8 mouse cellular contexts compared by ENCODE assay signal in genomic region chr10:39731736-39732265, GRCm38 (mm10). TPM values are rescaled to one million over a fixed set of nuclear protein-coding genes. Genes with fewer than 3 reads are reported as not detected.
DNase-seq lines count a peak whose midpoint lies in the region; ATAC-seq and TF ChIP-seq lines count a peak whose summit lies in the region.

Gene Rev3l, plus strand, starts transcription at chr10:39732118.

- H3K9me3 ChIP-seq in kidney, embryonic 14.5 days (ENCODE audit: control insufficient read depth, low read length), result peaks cover 3% of the 10 kb centered on the region
- 0 out of 2 replicates have a peak, but pooled peaks cover 3% of the 10 kb centered on the region for H3K9me3 ChIP-seq in limb, embryonic 14.5 days (ENCODE audit: control insufficient read depth, low read length)
- no peaks in the 10 kb centered on the region for H3K9me3 ChIP-seq in midbrain, embryonic 16.5 days (replicated peaks; ENCODE audit: control insufficient read depth, low read length, poor library complexity, severe bottlenecking)

- H3K4me1 ChIP-seq in bone marrow, adult 2 months (ENCODE audit: control insufficient read depth, insufficient read depth, low read length), result no peaks in the 10 kb centered on the region; the same call in 1 of the 2 replicates
- no peaks in the 10 kb centered on the region for H3K4me1 ChIP-seq in embryonic fibroblast, embryonic 13.5 days (ENCODE audit: control insufficient read depth, insufficient read depth, low read length)
- peaks cover 18% of the 10 kb centered on the region; the same call in 1 of the 2 replicates for H3K4me1 ChIP-seq in kidney, embryonic 14.5 days (ENCODE audit: control insufficient read depth, insufficient read depth, low read length)
- H3K4me1 ChIP-seq in limb, embryonic 14.5 days (ENCODE audit: control insufficient read depth, insufficient read depth, low read length), result peaks cover 11% of the 10 kb centered on the region
- H3K4me1 ChIP-seq in midbrain, embryonic 16.5 days (ENCODE audit: control insufficient read depth, insufficient read depth, low read length), result peaks cover 18% of the 10 kb centered on the region
- H3K4me1 ChIP-seq in spleen, adult 2 months (ENCODE audit: control insufficient read depth, insufficient read depth, insufficient read length), result peaks cover 2% of the 10 kb centered on the region; the same call in 1 of the 2 replicates

- peak within 1 kb of the TSS; percentile 69 for H3K4me2 ChIP-seq in kidney, embryonic 14.5 days (replicated peaks; ENCODE audit: low read depth, low read length)
- peak within 1 kb of the TSS; percentile 57 for H3K4me2 ChIP-seq in limb, embryonic 14.5 days (replicated peaks; ENCODE audit: low read depth, low read length, severe bottlenecking)
- peak within 1 kb of the TSS; percentile 57 for H3K4me2 ChIP-seq in midbrain, embryonic 16.5 days (ENCODE audit: low read length)

- WGBS in bone marrow, adult 2 months, result 0% methylated on average over 48 of the region's 64 CpGs
- 0% methylated on average over 34 of the region's 64 CpGs for WGBS in kidney, embryonic 14.5 days
- WGBS in limb, embryonic 14.5 days, result under 1% methylated on average over 32 of the region's 64 CpGs
- under 1% methylated on average over 45 of the region's 64 CpGs for WGBS in midbrain, embryonic 16.5 days
- 1% methylated on average over 51 of the region's 64 CpGs for WGBS in spleen, adult 2 months

- H3K27ac ChIP-seq in bone marrow, adult 2 months (ENCODE audit: control insufficient read depth, insufficient read depth, low read depth, low read length, poor library complexity), result peak within 1 kb of the TSS; percentile 99
- peak within 1 kb of the TSS; percentile 100 for H3K27ac ChIP-seq in embryonic fibroblast, embryonic 13.5 days (ENCODE audit: insufficient read depth, low read length)
- H3K27ac ChIP-seq in kidney, embryonic 14.5 days (ENCODE audit: low read depth, low read length), result peak within 1 kb of the TSS; percentile 99
- peak within 1 kb of the TSS; percentile 99 for H3K27ac ChIP-seq in limb, embryonic 14.5 days (replicated peaks; ENCODE audit: low read depth, low read length)
- peak within 1 kb of the TSS; percentile 100 for H3K27ac ChIP-seq in midbrain, embryonic 16.5 days (ENCODE audit: low read length)
- H3K27ac ChIP-seq in spleen, adult 2 months (ENCODE audit: insufficient read depth, low read length), result peak within 1 kb of the TSS; percentile 100

- DNase-seq in B cell, adult 2 months, result peak; percentile 91 to 92
- peak; percentile 87 to 88 for DNase-seq in heart, adult 9 months (ENCODE audit: low spot score in 2 of 2)
- DNase-seq in limb, embryonic 14.5 days (ENCODE audit: low spot score), result peak; percentile 94
- peak; percentile 83 to 88 for DNase-seq in spleen, adult 2 months (ENCODE audit: low read depth in 1 of 2, low spot score in 2 of 2)

- peak within 1 kb of the TSS; percentile 95 for H3K9ac ChIP-seq in kidney, embryonic 14.5 days (ENCODE audit: low read depth, low read length)
- peak within 1 kb of the TSS; percentile 85 for H3K9ac ChIP-seq in limb, embryonic 14.5 days (ENCODE audit: low read depth, low read length, severe bottlenecking)
- peak within 1 kb of the TSS; percentile 88 for H3K9ac ChIP-seq in midbrain, embryonic 16.5 days (ENCODE audit: low read depth, low read length)

- 0 out of 2 replicates have a peak, but pooled peaks have one; percentile 35 for TF ChIP-seq POLR2A in bone marrow, adult 2 months (IDR thresholded peaks at IDR 0.05; ENCODE audit: borderline replicate concordance, control insufficient read depth, low read depth, low read length)
- TF ChIP-seq POLR2A in embryonic fibroblast, embryonic 13.5 days (IDR thresholded peaks at IDR 0.05; ENCODE audit: low read depth, low read length), result peak; percentile 52; the same call in 1 of the 2 replicates
- TF ChIP-seq POLR2A in limb, embryonic 14.5 days (IDR thresholded peaks at IDR 0.05; ENCODE audit: borderline replicate concordance, extremely low read depth, insufficient read depth, insufficient read length), result peak; percentile 24; the same call in 1 of the 2 replicates
- peak; percentile 1; the same call in 1 of the 2 replicates for TF ChIP-seq POLR2A in spleen, adult 2 months (IDR thresholded peaks at IDR 0.05; ENCODE audit: low read depth, low read length)

- peak; percentile 86 for ATAC-seq in kidney, embryonic 14.5 days (ENCODE audit: low FRiP score, low TSS enrichment)
- ATAC-seq in limb, embryonic 14.5 days (ENCODE audit: low FRiP score, low read depth), result peak; percentile 85
- ATAC-seq in midbrain, embryonic 16.5 days, result peak; percentile 82

- H3K27me3 ChIP-seq in kidney, embryonic 14.5 days (ENCODE audit: control insufficient read depth, insufficient read depth, low read length), result no peaks in the 10 kb centered on the region
- no peaks in the 10 kb centered on the region for H3K27me3 ChIP-seq in limb, embryonic 14.5 days (ENCODE audit: control insufficient read depth, insufficient read depth, low read length)
- no peaks in the 10 kb centered on the region for H3K27me3 ChIP-seq in midbrain, embryonic 16.5 days (ENCODE audit: control insufficient read depth, insufficient read depth, low read depth, low read length)
- H3K27me3 ChIP-seq in spleen, adult 2 months (ENCODE audit: control insufficient read depth, insufficient read depth, low read length), result no peaks in the 10 kb centered on the region

- no peak for TF ChIP-seq CTCF in bone marrow, adult 2 months (IDR thresholded peaks at IDR 0.05; ENCODE audit: control insufficient read depth, insufficient read depth, low read length)
- no peak for TF ChIP-seq CTCF in embryonic fibroblast, embryonic 13.5 days (IDR thresholded peaks at IDR 0.05; ENCODE audit: borderline replicate concordance, insufficient read depth, low read length)
- no peak for TF ChIP-seq CTCF in spleen, adult 2 months (IDR thresholded peaks at IDR 0.05; ENCODE audit: extremely low read depth, insufficient read depth, insufficient read length, insufficient replicate concordance)

- H3K36me3 ChIP-seq in kidney, embryonic 14.5 days (ENCODE audit: control insufficient read depth, insufficient read depth, low read length), result no peaks in the 10 kb centered on the region
- no peaks in the 10 kb centered on the region; the same call in 1 of the 2 replicates for H3K36me3 ChIP-seq in limb, embryonic 14.5 days (ENCODE audit: control insufficient read depth, insufficient read depth, low read length)
- H3K36me3 ChIP-seq in midbrain, embryonic 16.5 days (ENCODE audit: control insufficient read depth, insufficient read depth, low read length), result no peaks in the 10 kb centered on the region
- H3K36me3 ChIP-seq in spleen, adult 2 months (ENCODE audit: control insufficient read depth, insufficient read depth, low read length), result no peaks in the 10 kb centered on the region

- peak within 1 kb of the TSS; percentile 96 for H3K4me3 ChIP-seq in bone marrow, adult 2 months (replicated peaks; ENCODE audit: control insufficient read depth, low read depth, low read length)
- H3K4me3 ChIP-seq in embryonic fibroblast, embryonic 13.5 days (ENCODE audit: insufficient read depth, low read length), result peak within 1 kb of the TSS; percentile 81
- H3K4me3 ChIP-seq in kidney, embryonic 14.5 days (ENCODE audit: low read length), result peak within 1 kb of the TSS; percentile 63
- H3K4me3 ChIP-seq in limb, embryonic 14.5 days (replicated peaks; ENCODE audit: low read length), result peak within 1 kb of the TSS; percentile 95
- H3K4me3 ChIP-seq in midbrain, embryonic 16.5 days (ENCODE audit: low read depth, low read length), result peak within 1 kb of the TSS; percentile 84
- peak within 1 kb of the TSS; percentile 100 for H3K4me3 ChIP-seq in spleen, adult 2 months (ENCODE audit: extremely low read depth, insufficient read depth, insufficient read length)

RNA-seq across cellular contexts. Expression of gene Rev3l, which starts in this region (rescaled TPM):
- polyA plus RNA-seq in bone marrow, adult 2 months (2011; ENCODE audit: insufficient read depth, insufficient read length, low replicate concordance, missing spikeins), result 5.6 and 6.0 TPM in 2 replicates
- 34.4 and 40.9 TPM in 2 replicates for polyA plus RNA-seq in embryonic fibroblast, embryonic 13.5 days (2011; ENCODE audit: insufficient read length, low read depth, missing spikeins)
- polyA plus RNA-seq in kidney, embryonic 14.5 days (2014; fragmentation: Nextera tagmentation; extraction: Ambion mirVana), result 25.0 and 30.2 TPM in 2 replicates
- polyA plus RNA-seq in limb, embryonic 14.5 days (2012; rRNA removed), result 65.3 and 66.3 TPM in 2 replicates
- 25.8 and 29.5 TPM in 2 replicates for polyA plus RNA-seq in limb, embryonic 14.5 days (2014; fragmentation: Nextera tagmentation; extraction: Ambion mirVana)
- 41.4 and 43.2 TPM in 2 replicates for polyA plus RNA-seq in midbrain, embryonic 16.5 days (2015; fragmentation: Nextera tagmentation; extraction: Ambion mirVana)
- 7.7 and 8.4 TPM in 2 replicates for polyA plus RNA-seq in spleen, adult 2 months (2012; rRNA removed)

Comparison
In these comparisons a context has a peak if more than half of its experiments do, and no peak if none do; other contexts are left out.
1. Peak in every context shown above with its lines: DNase-seq, ATAC-seq, H3K4me3 ChIP-seq and H3K27ac ChIP-seq.
2. POLR2A ChIP-seq: peak in every context shown above with its lines; median percentile 52 in embryonic fibroblast, embryonic 13.5 days; 35 in bone marrow, adult 2 months; 24 in limb, embryonic 14.5 days; 1 in spleen, adult 2 months.